Mouse (Mus musculus) ES-Bruce4 (cell line): Measurements from ENCODE around the gene Fyb2. TPM values are rescaled to one million over a fixed set of nuclear protein-coding genes. Genes with fewer than 3 reads are reported as not detected.

Experiments
- H3K27ac ChIP-seq: 2 replicates; pipeline ENCODE4 v1.5.1; 2012; ENCODE audit warnings: low read length, inconsistent platforms; ENCODE audit not compliant: insufficient read depth
- H3K27me3 ChIP-seq: 2 replicates; pipeline ENCODE4 v1.6.1; 2012; ENCODE audit warnings: mild to moderate bottlenecking, low read length, inconsistent platforms; ENCODE audit not compliant: control insufficient read depth, poor library complexity, insufficient read depth, severe bottlenecking
- H3K36me3 ChIP-seq: 2 replicates; pipeline ENCODE4 v1.6.1; 2012; ENCODE audit warnings: inconsistent platforms, mild to moderate bottlenecking, low read length, moderate library complexity; ENCODE audit not compliant: control insufficient read depth, poor library complexity, insufficient read depth, severe bottlenecking
- H3K4me1 ChIP-seq: one replicate; pipeline ENCODE4 v1.8.1; 2011; ENCODE audit warnings: low read length; ENCODE audit not compliant: control insufficient read depth, insufficient read depth
- H3K4me3 ChIP-seq: 2 replicates; pipeline ENCODE4 v1.5.1; 2011; ENCODE audit warnings: low read depth, mild to moderate bottlenecking, low read length
- H3K9ac ChIP-seq: 2 replicates; pipeline ENCODE4 v1.6.1; 2012; ENCODE audit warnings: low read depth, mild to moderate bottlenecking, inconsistent platforms; ENCODE audit not compliant: poor library complexity, severe bottlenecking
- H3K9me3 ChIP-seq: replicated peaks from 2 replicates; pipeline ENCODE4 v1.6.1; 2012; ENCODE audit warnings: mild to moderate bottlenecking, low read length, inconsistent platforms; ENCODE audit not compliant: control insufficient read depth, poor library complexity, insufficient read depth, severe bottlenecking
- CTCF ChIP-seq: IDR thresholded peaks from one replicate; pipeline ENCODE4 v1.8.1; 2011; ENCODE audit warnings: low read depth, low read length
- EP300 ChIP-seq: IDR thresholded peaks from 2 replicates; pipeline ENCODE4 v1.6.1; 2011; ENCODE audit warnings: low read depth, low read length; ENCODE audit not compliant: insufficient read depth
- POLR2A ChIP-seq: IDR thresholded peaks from one replicate; pipeline ENCODE4 v1.8.1; 2011; ENCODE audit warnings: low read length; ENCODE audit not compliant: insufficient read depth
- polyA plus RNA-seq: library from polyadenylated mRNA; stranded (reverse); fragments of >200 nt; gene quantifications from 2 replicates; pipeline ENCODE4 v1.2.4, GENCODE M21; 2011; ENCODE audit warnings: low read depth; ENCODE audit not compliant: missing spikeins, insufficient read depth, insufficient read length

The Fyb2 gene
- polyA plus RNA-seq = 0.25 and 0.37 TPM in 2 replicates

DNA sequence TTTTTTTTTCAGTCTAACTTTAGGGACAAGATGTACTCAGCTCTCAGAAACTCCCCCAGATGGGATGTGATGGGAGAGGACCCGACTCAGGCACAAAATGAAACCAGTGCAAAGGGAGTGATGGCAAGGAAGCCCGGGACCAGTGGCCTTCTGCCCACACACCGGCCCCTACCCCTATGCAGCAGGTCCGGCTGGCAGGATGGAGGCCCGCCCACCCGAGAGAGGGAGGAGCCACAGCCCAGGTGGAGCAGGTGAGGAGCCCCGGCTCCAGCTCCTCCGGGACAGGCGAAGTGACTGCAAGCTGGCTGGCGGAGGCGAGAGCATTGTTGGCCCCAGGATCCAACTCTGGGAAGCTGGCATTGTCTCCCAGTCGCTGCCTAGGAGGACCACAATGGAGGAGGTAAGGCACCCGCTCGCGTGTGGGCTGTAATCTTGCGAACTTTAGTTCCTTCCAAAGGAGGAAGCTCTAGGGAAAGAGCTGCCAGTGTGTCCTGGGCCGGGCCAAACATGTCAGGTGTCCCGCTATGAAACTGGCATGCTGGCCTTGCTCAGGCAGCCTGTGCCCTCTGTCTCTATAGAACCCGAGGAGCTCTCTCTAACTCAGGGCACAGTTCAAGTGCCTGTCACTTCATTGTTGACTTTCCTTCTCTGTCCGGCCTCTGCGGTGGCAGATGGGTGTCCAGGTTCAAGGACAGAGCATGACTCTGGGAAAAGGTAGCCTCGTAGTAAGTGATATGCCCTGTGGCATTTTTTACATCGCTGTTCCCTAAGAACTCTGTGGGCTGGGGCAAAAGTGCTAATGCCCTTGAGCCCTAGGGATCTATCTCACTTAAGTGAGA lies at the start of gene Fyb2:
Fyb2 (plus strand) TSS at position 166 of the 839 bp plus-strand sequence.
- H3K27ac ChIP-seq = no peak within 1 kb of the TSS
- no peaks in the 10 kb centered on the region for H3K9me3 ChIP-seq
- no peaks in the 10 kb centered on the region for H3K36me3 ChIP-seq
- H3K27me3 ChIP-seq = no peaks in the 10 kb centered on the region
- TF ChIP-seq POLR2A = no peak
- TF ChIP-seq EP300 = no peak
- no peak within 1 kb of the TSS for H3K9ac ChIP-seq
- no peaks in the 10 kb centered on the region for H3K4me1 ChIP-seq
- peak within 1 kb of the TSS; percentile 33 for H3K4me3 ChIP-seq

DNA sequence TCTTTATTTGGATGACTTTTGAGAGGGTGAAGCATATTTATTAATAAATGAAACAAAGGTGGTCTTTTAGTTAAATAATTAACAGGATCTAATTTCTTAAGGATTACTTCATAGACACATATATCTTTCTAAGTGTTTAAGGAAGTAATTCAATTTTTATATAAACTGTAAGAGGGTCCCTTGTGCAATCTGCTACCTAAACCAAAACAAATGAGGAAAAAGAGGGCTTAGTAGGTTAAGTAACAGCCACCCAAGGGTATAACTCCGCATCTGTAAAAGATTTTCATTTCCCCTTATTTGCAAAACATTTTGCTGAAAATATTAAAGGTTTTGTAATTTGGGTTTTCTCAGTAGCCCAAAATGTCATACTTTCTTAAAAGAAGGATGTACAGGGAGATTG lies 48.9 kb upstream of the Fyb2 start:
- no peak for TF ChIP-seq POLR2A
- TF ChIP-seq EP300 = no peak
- TF ChIP-seq CTCF = no peak
- H3K4me3 ChIP-seq = no peak overlapping the region
- no peaks in the 10 kb centered on the region for H3K4me1 ChIP-seq
- H3K36me3 ChIP-seq = no peaks in the 10 kb centered on the region
- H3K27me3 ChIP-seq = no peaks in the 10 kb centered on the region
- no peak overlapping the region for H3K27ac ChIP-seq
- no peak overlapping the region for H3K9ac ChIP-seq
- no peaks in the 10 kb centered on the region; the same call in 1 of the 2 replicates for H3K9me3 ChIP-seq

DNA sequence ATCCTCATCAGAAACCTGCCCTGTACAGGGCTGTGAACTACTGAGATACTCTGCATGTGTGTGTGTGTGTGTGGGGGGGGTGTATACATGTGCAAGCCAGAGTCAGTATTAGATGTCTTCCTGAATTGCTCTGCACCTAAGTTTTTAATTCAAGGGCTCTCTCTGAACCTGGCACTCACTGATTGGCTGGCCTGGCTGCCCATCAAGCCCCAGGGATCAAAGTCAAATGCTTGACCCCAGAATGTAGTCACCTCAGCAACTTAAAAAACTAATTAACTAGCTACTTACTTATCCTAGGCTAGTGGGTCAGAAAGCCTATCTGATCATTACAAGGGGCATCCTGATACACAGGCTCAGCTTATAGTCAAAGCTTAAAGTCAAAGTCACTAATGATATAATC lies 43.7 kb upstream of the Fyb2 start:
- Histone ChIP-seq H3K4me1 (no peaks in the 10 kb centered on the region), H3K9ac (no peak overlapping the region), H3K4me3 (no peak overlapping the region), H3K36me3 (no peaks in the 10 kb centered on the region), H3K27ac (no peak overlapping the region), H3K27me3 (no peaks in the 10 kb centered on the region), H3K9me3 (no peaks in the 10 kb centered on the region)
- TF ChIP-seq POLR2A (no peak), CTCF (no peak), EP300 (no peak)

DNA sequence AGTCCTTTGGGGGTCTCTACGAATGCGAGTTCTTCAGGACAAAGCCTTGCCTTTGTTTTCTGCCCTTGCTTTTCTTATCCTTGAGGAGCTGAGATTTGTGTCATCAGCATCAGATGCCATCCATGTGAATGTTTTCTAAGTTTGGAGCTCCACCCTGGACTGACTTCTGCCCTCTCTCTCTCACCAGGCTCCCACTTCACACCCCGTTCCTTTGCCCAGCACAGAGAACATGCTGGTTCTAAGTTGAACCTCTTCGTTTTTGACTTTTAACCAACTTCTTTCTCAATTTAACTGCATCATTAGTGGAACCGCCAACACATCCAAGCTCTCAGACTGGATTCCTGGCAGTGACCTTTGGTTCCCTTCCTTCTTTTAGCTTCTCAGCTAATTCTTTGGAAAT lies 43.1 kb upstream of the Fyb2 start:
- TF ChIP-seq CTCF = no peak
- no peak for TF ChIP-seq POLR2A
- TF ChIP-seq EP300 = no peak
- no peaks in the 10 kb centered on the region for H3K36me3 ChIP-seq
- no peaks in the 10 kb centered on the region for H3K9me3 ChIP-seq
- no peaks in the 10 kb centered on the region for H3K4me1 ChIP-seq
- no peak overlapping the region for H3K4me3 ChIP-seq
- H3K27me3 ChIP-seq = no peaks in the 10 kb centered on the region
- H3K27ac ChIP-seq = no peak overlapping the region
- H3K9ac ChIP-seq = no peak overlapping the region

GRCm38 (mm10) chr4:104875832-104876231 lies 37.4 kb upstream of the Fyb2 start:
- Histone ChIP-seq H3K4me1 (no peaks in the 10 kb centered on the region), H3K9ac (no peak overlapping the region), H3K27me3 (no peaks in the 10 kb centered on the region), H3K4me3 (no peak overlapping the region), H3K27ac (no peak overlapping the region), H3K9me3 (no peaks in the 10 kb centered on the region), H3K36me3 (no peaks in the 10 kb centered on the region)
- no peak for TF ChIP-seq CTCF
- no peak for TF ChIP-seq POLR2A
- no peak for TF ChIP-seq EP300

- TF ChIP-seq CTCF = no peak
- Histone ChIP-seq H3K9me3 (no peaks in the 10 kb centered on the region), H3K36me3 (no peaks in the 10 kb centered on the region)
Measured at GRCm38 (mm10) chr4:104876323-104876722, 36.9 kb upstream of the Fyb2 start, which contains the start of gene C8a. C8a (minus strand) TSS chr4:104876398.

More at GRCm38 (mm10) chr4:104876323-104876722, 36.9 kb upstream of the Fyb2 start, which contains the start of gene C8a:
- Histone ChIP-seq H3K4me1 (no peaks in the 10 kb centered on the region), H3K9ac (no peak within 1 kb of the TSS), H3K4me3 (no peak within 1 kb of the TSS), H3K27me3 (no peaks in the 10 kb centered on the region), H3K27ac (no peak within 1 kb of the TSS)
